Mouse (Mus musculus) limb, embryonic 10.5 days (tissue): ENCODE measurements around the gene Nell2. TPM values are rescaled to one million over a fixed set of nuclear protein-coding genes. Genes with fewer than 3 reads are reported as not detected.

ENCODE experiments used
- DNase-seq: peaks from one replicate; pipeline ENCODE4 v3.0.0-alpha.2; 2017; ENCODE audit warnings: low spot score
- H3K27ac ChIP-seq: fragments of 300-500 bp; sonication (generic); 2 replicates; pipeline ENCODE4 v1.5.1; 2016; ENCODE audit warnings: mild to moderate bottlenecking
- H3K27me3 ChIP-seq: fragments of 300-500 bp; sonication (generic); 2 replicates; pipeline ENCODE4 v1.6.1; 2016; ENCODE audit warnings: low read depth, mild to moderate bottlenecking; ENCODE audit not compliant: poor library complexity, severe bottlenecking
- H3K36me3 ChIP-seq: fragments of 300-500 bp; sonication (generic); 2 replicates; pipeline ENCODE4 v1.6.1; 2016; ENCODE audit warnings: mild to moderate bottlenecking, moderate library complexity
- H3K4me1 ChIP-seq: fragments of 300-500 bp; sonication (generic); 2 replicates; pipeline ENCODE4 v1.6.1; 2016
- H3K4me3 ChIP-seq: fragments of 300-500 bp; sonication (generic); 2 replicates; pipeline ENCODE4 v1.5.1; 2016; ENCODE audit warnings: mild to moderate bottlenecking, moderate library complexity
- H3K9me3 ChIP-seq: fragments of 300-500 bp; sonication (generic); replicated peaks from 2 replicates; pipeline ENCODE4 v1.6.1; 2016; ENCODE audit warnings: mild to moderate bottlenecking
- WGBS: fragments of 180-500 bp; shearing (Covaris S2); methylation state at CpG from one replicate; pipeline ENCODE4 v1.1.7; 2016; 5-methylcytosine and 5-hydroxymethylcytosine counted together
- polyA plus RNA-seq: library from polyadenylated mRNA; unstranded; fragments of >200 nt; fragmentation: Nextera tagmentation; extraction: Ambion mirVana; gene quantifications from 2 replicates; pipeline ENCODE4 v1.2.1, GENCODE M21; 2016

The Nell2 gene
- polyA plus RNA-seq, 1 experiment from 2014 or later: 4.1 TPM

- 92% methylated on average over 8 of the region's 8 CpGs for WGBS
- Histone ChIP-seq H3K27ac (no peak overlapping the region), H3K36me3 (no peaks in the 10 kb centered on the region), H3K4me1 (no peaks in the 10 kb centered on the region), H3K9me3 (no peaks in the 10 kb centered on the region), H3K27me3 (no peaks in the 10 kb centered on the region), H3K4me3 (no peak overlapping the region)
- DNase-seq: no peak
These were observed 224.3 kb downstream of the Nell2 start for GRCm38 (mm10) chr15:95304102-95304501.

DNA sequence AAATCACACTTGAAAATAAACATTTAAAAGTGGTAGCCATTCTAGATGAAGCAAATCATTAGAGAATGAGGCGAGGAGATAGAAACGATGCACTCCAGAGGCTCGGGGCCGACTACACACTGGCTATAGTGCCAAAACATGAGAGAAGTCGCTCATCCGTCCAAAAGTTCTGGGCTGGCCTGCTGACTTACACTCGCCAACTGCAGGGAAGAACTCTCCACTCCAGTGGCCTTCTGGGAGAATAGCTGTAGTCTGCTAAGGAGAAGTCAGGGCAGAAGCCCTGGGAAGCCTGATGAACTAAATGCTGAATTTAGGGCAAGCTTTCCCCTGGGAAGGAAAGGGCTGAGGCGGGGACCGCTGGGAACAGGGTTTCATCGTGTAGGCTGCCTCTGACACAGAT lies 231.8 kb downstream of the Nell2 start:
- Histone ChIP-seq H3K27ac (no peak overlapping the region), H3K27me3 (no peaks in the 10 kb centered on the region), H3K36me3 (no peaks in the 10 kb centered on the region), H3K9me3 (no peaks in the 10 kb centered on the region), H3K4me1 (no peaks in the 10 kb centered on the region), H3K4me3 (no peak overlapping the region)
- no peak for DNase-seq
- 90% methylated on average over 10 of the region's 10 CpGs for WGBS

DNA sequence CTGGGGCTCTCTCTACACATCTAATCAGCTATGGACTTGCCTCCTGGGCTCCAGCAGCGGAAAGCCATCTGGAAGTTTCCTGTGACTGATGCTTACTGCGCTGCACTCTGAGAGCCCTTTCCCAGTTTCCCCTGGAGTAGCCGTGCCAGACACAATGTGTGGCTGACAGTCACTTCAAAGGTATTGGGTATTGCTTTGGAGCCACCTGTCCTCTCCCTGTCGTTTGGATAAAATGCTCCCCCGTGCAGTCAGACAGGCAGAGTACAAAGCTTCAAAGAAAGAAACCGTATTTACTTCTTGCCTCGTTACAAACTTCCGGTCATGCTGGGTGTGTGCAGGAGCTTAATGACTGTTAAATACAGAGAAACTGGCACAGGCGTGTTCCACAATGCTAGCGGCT lies 239.3 kb downstream of the Nell2 start:
- Histone ChIP-seq H3K4me1 (peaks cover 32% of the 10 kb centered on the region), H3K36me3 (no peaks in the 10 kb centered on the region), H3K4me3 (peak overlapping the region; percentile 4; the same call in 1 of the 2 replicates), H3K27me3 (no peaks in the 10 kb centered on the region), H3K9me3 (no peaks in the 10 kb centered on the region), H3K27ac (peak overlapping the region; percentile 12; the same call in 1 of the 2 replicates)
- peak; percentile 57 for DNase-seq
- 37% methylated on average over 10 of the region's 10 CpGs for WGBS

DNA sequence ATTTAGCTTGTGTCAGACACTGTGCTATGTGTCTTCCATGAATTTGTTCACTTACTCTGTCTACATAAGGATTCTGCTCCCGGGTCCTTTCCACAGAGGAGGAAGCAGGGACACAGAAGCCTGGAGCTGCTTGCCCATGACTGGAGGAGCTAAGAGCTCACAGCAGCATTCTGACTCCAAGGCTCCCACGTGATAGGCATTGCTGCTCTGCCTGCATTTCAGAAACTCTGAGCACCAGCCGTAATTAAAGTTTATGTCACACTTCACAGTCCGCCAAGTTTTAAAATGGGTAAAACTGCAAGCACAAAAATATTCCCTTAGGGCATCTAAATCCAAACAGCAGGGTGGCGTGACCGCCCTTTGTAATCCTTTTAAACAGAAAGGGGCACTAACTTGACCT lies 243.2 kb downstream of the Nell2 start:
- WGBS: 60% methylated on average over 6 of the region's 6 CpGs
- Histone ChIP-seq H3K36me3 (no peaks in the 10 kb centered on the region), H3K4me1 (peaks cover 34% of the 10 kb centered on the region), H3K4me3 (no peak overlapping the region), H3K27me3 (no peaks in the 10 kb centered on the region), H3K9me3 (no peaks in the 10 kb centered on the region), H3K27ac (no peak overlapping the region)
- no peak for DNase-seq

- no peak overlapping the region for H3K27ac ChIP-seq
- no peak for DNase-seq
- H3K4me1 ChIP-seq: peaks cover 13% of the 10 kb centered on the region; the same call in 1 of the 2 replicates
- no peak overlapping the region for H3K4me3 ChIP-seq
- 88% methylated on average over 2 of the region's 2 CpGs for WGBS
- no peaks in the 10 kb centered on the region for H3K36me3 ChIP-seq
- no peaks in the 10 kb centered on the region for H3K9me3 ChIP-seq
- no peaks in the 10 kb centered on the region for H3K27me3 ChIP-seq
These were observed 247.4 kb downstream of the Nell2 start for GRCm38 (mm10) chr15:95280986-95281385.

DNA sequence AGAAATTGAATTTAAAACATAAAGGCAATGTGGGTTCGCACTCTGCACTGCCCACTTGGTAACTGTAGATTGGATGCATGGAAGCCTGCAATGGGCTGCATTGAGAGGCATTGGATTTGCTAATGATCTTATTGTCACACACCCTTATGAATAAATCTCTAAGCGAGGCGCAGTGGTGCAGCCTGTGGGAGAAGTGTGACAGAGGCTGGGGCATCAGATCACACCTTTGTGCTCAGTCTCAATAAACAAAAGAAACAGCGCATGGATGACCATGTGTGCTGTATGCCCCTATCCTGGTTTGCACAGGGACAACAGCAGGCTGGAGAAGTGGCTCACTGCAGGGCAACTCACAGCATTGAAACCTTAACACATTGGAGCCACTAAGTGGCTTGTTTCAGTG lies 250.4 kb downstream of the Nell2 start:
- Histone ChIP-seq H3K4me1 (peaks cover 7% of the 10 kb centered on the region), H3K27me3 (no peaks in the 10 kb centered on the region), H3K36me3 (no peaks in the 10 kb centered on the region), H3K27ac (no peak overlapping the region), H3K4me3 (no peak overlapping the region), H3K9me3 (no peaks in the 10 kb centered on the region)
- no peak for DNase-seq
- 94% methylated on average over 4 of the region's 4 CpGs for WGBS

DNA sequence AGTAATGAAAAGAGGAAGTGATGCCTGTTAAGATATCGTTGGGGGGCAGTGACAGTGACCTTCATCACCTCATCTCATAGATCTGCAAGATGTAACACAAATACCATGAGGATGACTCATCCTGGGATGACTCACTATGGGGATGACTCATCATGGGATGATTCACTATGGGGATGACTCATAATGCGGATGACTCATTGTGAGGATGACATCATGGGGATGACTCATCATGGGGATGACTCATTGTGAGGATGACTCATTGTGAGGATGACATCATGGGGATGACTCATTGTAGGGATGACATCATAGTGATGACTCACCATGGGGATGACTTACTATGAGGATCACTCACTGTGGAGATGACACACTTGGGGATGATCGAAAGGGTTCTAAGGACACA lies 251.8 kb downstream of the Nell2 start:
- Histone ChIP-seq H3K4me3 (no peak overlapping the region), H3K36me3 (no peaks in the 10 kb centered on the region), H3K27ac (no peak overlapping the region), H3K9me3 (no peaks in the 10 kb centered on the region), H3K4me1 (peaks cover 5% of the 10 kb centered on the region), H3K27me3 (no peaks in the 10 kb centered on the region)
- no peak for DNase-seq
- WGBS: 94% methylated on average over 3 of the region's 3 CpGs

- Histone ChIP-seq H3K36me3 (no peaks in the 10 kb centered on the region), H3K9me3 (no peaks in the 10 kb centered on the region), H3K4me1 (peaks cover 5% of the 10 kb centered on the region), H3K4me3 (no peak overlapping the region), H3K27me3 (no peaks in the 10 kb centered on the region), H3K27ac (no peak overlapping the region)
- DNase-seq: no peak
- 87% methylated on average over 5 of the region's 5 CpGs for WGBS
These were observed 252.8 kb downstream of the Nell2 start for GRCm38 (mm10) chr15:95275553-95275952.

- no peak overlapping the region for H3K4me3 ChIP-seq
- no peaks in the 10 kb centered on the region for H3K27me3 ChIP-seq
- 80% methylated on average over 3 of the region's 3 CpGs for WGBS
- H3K36me3 ChIP-seq: no peaks in the 10 kb centered on the region
- H3K4me1 ChIP-seq: peaks cover 5% of the 10 kb centered on the region
- no peak for DNase-seq
- no peaks in the 10 kb centered on the region for H3K9me3 ChIP-seq
- no peak overlapping the region for H3K27ac ChIP-seq
These were observed 255.1 kb downstream of the Nell2 start for GRCm38 (mm10) chr15:95273236-95273635.

DNA sequence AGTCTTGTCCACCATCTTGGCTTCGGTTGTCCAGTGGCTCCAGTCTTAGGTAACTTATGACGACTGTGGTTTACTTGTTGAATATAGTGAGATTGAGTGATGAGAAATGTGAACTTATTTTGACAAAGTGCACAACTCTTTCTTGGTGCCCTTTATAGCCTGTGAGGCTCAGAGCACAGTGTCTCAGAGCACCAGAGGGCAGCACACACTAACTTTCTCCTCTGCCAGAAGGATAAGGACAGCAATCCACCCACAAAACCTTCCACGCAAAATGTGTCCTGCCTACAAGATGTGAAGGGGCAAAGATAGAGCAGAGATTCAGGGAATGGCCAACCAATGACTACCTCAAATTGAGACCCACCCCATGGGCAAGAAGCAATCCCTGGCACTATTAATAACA lies 256.2 kb downstream of the Nell2 start:
- H3K27ac ChIP-seq: no peak overlapping the region
- H3K4me1 ChIP-seq: peaks cover 5% of the 10 kb centered on the region
- no peak for DNase-seq
- no peaks in the 10 kb centered on the region for H3K9me3 ChIP-seq
- WGBS: 95% methylated on average over 3 of the region's 3 CpGs
- no peaks in the 10 kb centered on the region for H3K36me3 ChIP-seq
- H3K27me3 ChIP-seq: no peaks in the 10 kb centered on the region
- H3K4me3 ChIP-seq: no peak overlapping the region

DNA sequence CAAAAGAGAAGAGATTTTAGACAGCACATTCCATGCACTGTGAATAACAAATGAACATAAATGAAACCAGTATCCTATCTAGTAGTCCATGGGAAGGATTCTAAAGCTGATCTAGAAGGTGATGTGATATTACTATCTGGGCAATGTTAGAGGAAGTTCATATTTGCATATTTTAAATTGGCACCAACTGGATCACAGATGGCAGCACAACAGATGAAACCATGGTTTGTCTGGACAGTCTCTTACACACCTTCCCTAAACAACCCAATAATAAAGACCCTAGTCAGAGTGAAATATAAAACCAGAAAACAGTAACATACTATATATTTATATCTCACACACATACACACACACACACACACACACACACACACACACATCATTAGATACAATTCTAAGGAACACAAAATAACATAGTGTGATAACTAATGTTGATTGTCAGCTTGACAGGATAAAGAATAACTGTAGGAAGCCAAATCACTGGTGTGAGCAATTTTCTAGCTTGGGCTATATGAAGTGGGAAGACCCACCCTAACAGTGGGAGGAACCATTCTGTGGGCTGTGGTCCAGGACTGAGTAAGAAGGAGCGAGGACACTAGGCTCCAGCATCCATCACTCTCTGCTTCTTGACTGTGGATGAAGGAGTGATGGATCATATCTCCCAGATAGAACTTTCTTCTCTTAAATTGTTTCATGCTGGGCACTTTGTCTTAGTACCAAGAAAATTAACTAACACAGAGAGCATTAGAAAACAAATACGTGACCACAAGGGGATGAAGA lies 268.5 kb downstream of the Nell2 start:
- H3K27ac ChIP-seq: no peak overlapping the region
- no peaks in the 10 kb centered on the region for H3K27me3 ChIP-seq
- H3K9me3 ChIP-seq: no peaks in the 10 kb centered on the region
- no peaks in the 10 kb centered on the region for H3K36me3 ChIP-seq
- 87% methylated on average over 2 of the region's 2 CpGs for WGBS
- DNase-seq: no peak
- peaks cover 18% of the 10 kb centered on the region for H3K4me1 ChIP-seq
- H3K4me3 ChIP-seq: no peak overlapping the region

GRCm38 (mm10) chr15:95257131-95257530 lies 271.2 kb downstream of the Nell2 start:
- 61% methylated on average over 9 of the region's 9 CpGs for WGBS
- Histone ChIP-seq H3K4me3 (no peak overlapping the region), H3K9me3 (no peaks in the 10 kb centered on the region), H3K27me3 (no peaks in the 10 kb centered on the region), H3K36me3 (no peaks in the 10 kb centered on the region), H3K27ac (no peak overlapping the region; the same call in 1 of the 2 replicates), H3K4me1 (peaks cover 18% of the 10 kb centered on the region)
- DNase-seq: peak; percentile 35

- Histone ChIP-seq H3K4me3 (no peak overlapping the region), H3K9me3 (no peaks in the 10 kb centered on the region), H3K4me1 (no peaks in the 10 kb centered on the region), H3K27me3 (no peaks in the 10 kb centered on the region), H3K27ac (no peak overlapping the region), H3K36me3 (no peaks in the 10 kb centered on the region)
- 93% methylated on average over 11 of the region's 11 CpGs for WGBS
- no peak for DNase-seq
These were observed 282.8 kb downstream of the Nell2 start for GRCm38 (mm10) chr15:95245516-95245915.

DNA sequence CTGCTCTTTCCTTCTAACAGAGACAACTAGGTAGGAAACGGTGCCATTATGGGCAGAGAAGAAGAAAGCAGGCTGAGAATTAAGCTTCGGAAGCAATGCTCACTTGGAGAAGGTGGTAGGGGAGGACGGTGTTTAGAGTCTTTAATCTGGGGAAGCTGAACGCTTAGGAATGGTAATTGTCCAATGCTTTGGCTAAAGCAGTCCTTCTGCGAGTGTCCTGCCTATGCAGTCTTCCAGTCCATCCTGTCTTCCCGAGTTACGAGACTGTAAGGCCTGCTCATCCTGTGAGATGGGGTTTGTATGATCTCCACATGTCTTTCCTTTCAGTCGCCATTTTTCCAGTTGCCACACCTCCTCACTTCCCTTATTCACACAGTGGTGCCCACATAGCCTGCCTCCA lies 284.5 kb downstream of the Nell2 start:
- 72% methylated on average over 8 of the region's 8 CpGs for WGBS
- DNase-seq: no peak
- Histone ChIP-seq H3K27ac (no peak overlapping the region), H3K27me3 (no peaks in the 10 kb centered on the region), H3K9me3 (no peaks in the 10 kb centered on the region), H3K36me3 (no peaks in the 10 kb centered on the region), H3K4me1 (no peaks in the 10 kb centered on the region), H3K4me3 (no peak overlapping the region)
